Mouse (Mus musculus) brain, embryonic 14.5 days (tissue): ENCODE measurements around the gene Kat6b. TPM values are rescaled to one million over a fixed set of nuclear protein-coding genes. Genes with fewer than 3 reads are reported as not detected.

Experiments used
- DNase-seq: peaks from one replicate; pipeline ENCODE4 v3.0.0-alpha.2; 2011; ENCODE audit warnings: low read depth
- CTCF ChIP-seq: fragments of 200-500 bp; IDR thresholded peaks from 2 replicates; pipeline ENCODE4 v1.5.1; 2012; ENCODE audit warnings: inconsistent platforms, mild to moderate bottlenecking, moderate library complexity, borderline replicate concordance; ENCODE audit not compliant: insufficient read depth, insufficient read length; ENCODE audit errors: extremely low read depth
- POLR2A ChIP-seq: fragments of 200-500 bp; IDR thresholded peaks from 2 replicates; pipeline ENCODE4 v1.6.1; 2012; ENCODE audit warnings: mild to moderate bottlenecking, inconsistent platforms, borderline replicate concordance; ENCODE audit not compliant: poor library complexity, insufficient read depth, insufficient read length, severe bottlenecking; ENCODE audit errors: extremely low read depth
- polyA plus RNA-seq: library from polyadenylated mRNA; depleted of rRNA; stranded (reverse); fragments of >200 nt; gene quantifications from 2 replicates; pipeline ENCODE4 v1.2.3, GENCODE M21; 2012; rRNA removed

Kat6b gene
- 25.5 and 42.7 TPM in 2 replicates for polyA plus RNA-seq

DNA sequence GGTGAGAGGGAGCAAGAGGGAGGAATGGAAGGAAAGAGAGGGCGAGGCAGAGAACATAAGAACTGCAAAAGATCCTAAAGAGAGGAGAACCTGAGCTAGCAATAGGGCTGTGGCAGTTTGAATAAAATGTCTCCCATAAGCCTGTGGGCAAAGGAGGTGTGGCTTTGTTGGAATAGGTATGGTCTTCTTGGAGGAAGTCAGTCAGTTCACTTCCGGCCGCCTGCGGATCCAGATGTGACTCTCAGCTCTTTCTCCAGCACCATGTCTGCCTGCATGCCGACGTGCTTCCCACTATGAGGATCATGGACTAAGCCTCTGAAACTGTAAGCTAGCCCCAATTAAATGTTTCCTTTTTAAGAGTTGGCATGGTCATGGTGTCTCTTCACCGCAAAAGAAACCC, at the start of gene Kat6b:
Gene Kat6b (plus strand): TSS at position 204 of the 400 bp plus-strand sequence.
- TF ChIP-seq CTCF = no peak
- DNase-seq = no peak

DNA sequence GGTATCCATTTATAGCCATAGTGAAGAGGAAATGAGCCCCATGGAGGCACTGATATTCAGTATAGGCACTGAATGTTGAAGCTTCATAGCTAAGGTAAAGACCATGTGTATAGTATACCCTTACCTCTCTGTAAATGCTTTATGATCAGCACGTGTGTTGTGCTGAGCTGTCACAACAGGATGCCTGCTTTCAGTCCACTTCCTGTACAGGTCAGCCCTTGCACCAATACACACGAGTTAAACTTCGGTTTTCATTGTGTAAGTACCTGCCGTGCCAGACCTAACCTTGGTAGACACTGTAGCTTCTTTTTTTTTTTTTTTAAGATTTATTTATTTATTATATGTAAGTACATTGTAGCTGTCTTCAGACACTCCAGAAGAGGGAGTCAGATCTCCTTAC, 47.8 kb upstream of the Kat6b start:
- no peak for DNase-seq
- TF ChIP-seq POLR2A (no peak), CTCF (no peak)

DNA sequence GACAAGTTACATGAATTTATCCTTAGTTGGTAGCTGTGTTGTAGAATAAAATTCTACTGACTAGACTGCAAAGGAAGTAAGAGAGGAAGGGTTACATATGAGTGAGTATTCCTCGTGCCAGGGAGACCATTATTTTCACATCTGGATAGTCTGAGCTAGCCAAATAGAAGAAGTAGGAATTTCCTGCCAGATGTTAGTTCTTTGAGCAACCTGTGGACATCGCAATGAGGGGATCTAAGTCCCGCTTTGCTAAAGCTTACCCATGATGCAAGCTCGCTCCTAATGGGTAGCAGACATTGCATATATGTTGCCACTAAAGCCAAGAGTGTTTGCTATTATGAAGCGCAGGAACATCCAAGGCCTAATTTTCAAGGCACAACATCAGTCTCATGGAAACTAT, 47.2 kb upstream of the Kat6b start:
- TF ChIP-seq POLR2A = no peak
- no peak for TF ChIP-seq CTCF

DNA sequence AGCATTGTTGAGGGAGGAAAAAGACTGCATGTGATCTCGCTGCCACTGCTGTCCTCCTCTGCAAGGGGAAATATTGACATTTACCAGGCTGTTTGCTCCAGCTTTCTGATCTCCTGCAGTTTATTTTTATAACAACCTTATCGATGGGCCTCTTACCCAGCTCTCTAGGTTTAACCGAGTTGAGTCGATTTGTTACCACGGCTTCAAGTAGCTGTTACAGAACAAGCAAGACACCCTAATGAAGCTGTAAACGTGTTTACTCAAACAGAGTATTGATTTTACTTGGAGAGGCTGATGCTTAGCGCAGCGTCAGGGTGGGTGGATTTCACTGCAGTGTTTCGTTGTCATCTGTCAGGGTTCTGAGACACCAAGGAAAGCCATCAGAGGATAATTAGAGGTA, 46.5 kb upstream of the Kat6b start:
- peak; percentile 40 for DNase-seq
- TF ChIP-seq CTCF = no peak
- no peak for TF ChIP-seq POLR2A

More for the DNA sequence above, 47.2 kb upstream of the Kat6b start:
- no peak for DNase-seq

DNA sequence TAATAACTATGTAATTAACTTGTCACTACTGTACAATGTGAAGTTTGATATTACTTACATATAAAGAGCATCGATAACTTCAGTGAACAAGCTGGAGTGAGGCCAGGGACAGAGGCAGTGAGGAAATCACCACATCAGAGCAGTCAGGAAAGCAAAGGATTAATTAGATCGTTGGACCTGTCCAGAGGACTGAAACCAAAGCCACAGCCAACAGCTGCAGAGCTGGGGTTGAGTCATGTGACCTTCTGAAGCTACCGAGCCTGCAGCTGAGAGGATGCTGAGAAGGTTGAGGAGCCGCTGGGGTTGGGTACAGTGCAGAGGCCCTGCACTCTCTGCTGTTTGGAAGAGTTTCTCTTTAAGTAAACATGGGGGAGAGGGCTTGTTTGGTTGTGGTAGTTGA, 41.4 kb upstream of the Kat6b start:
- TF ChIP-seq CTCF (no peak), POLR2A (no peak)
- peak; percentile 66 for DNase-seq

DNA sequence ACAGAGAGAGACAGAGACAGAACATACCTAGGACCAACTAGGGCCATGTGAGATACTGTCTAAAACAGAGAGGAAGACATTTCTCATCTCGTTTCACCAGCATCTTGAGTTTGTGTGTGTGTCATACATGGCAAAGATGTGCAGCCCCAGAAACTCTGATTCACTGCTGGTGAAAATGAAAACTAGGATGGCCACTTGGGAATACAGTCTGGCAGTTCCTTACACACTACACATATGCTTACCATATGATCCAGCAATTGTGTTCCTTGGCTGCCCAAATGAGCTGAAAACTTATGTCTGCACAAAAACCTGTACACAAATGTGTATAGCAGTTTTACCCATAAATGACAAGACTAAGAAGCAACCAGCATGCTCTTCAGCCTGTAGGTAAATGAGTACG, 40.7 kb upstream of the Kat6b start:
- DNase-seq = no peak
- TF ChIP-seq CTCF (no peak), POLR2A (no peak)

DNA sequence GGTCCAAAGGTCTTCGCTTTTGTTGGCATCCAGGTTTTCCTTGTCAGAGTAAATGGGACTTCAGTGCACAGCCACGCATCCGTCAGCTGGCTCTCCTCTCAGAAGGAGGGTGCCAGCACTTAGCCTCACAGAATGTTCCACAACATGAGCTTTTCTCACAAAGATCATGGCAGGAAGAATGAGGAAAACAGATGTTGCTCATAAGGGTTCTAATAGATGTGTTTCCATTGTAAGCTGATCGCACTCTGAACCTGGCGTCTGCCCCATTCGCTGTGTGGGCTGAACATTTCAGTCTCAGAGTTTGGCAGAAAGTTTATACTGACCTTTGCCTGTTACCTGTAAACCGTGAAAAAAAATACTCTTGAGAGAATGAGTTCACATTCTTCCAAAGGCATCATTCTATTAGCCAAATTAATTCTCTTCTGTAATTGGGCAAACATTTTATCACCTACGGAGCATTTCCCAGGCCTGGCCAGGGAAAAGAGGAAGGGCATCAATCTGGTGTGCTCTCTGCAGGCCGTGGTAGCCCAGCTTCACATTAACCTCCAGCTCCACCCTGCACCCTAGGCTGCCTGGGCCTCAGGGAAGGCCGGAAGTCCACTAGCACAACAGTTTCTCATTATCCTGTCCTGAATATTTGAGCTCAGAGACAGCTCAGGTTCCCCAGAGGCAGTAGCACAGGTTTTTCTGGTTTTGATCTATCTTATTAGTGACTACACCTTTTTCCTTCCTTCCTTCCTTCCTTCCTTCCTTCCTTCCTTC, 39.3 kb upstream of the Kat6b start:
- no peak for TF ChIP-seq POLR2A
- TF ChIP-seq CTCF = no peak
- DNase-seq = no peak

DNA sequence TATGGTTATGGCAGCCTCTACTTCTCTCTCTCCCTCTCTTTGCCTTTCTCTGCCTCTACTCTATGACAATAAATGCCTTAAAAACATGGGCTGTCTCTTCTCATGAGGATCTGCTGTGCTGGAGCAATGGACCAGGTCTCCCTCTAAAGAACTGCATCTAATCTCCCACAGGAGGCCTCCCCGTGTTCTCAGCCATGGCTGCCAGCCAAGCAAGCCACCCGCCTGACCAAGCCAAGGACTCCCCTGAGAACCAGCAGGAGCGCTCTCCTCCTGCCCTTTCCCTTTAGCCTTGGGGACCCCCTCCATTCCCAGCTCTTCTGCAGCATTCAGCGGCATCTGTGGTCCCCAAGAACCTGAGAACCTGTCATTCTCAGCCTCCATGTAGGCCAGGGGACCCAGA, 28.7 kb upstream of the Kat6b start:
- TF ChIP-seq CTCF = no peak
- TF ChIP-seq POLR2A = no peak

DNA sequence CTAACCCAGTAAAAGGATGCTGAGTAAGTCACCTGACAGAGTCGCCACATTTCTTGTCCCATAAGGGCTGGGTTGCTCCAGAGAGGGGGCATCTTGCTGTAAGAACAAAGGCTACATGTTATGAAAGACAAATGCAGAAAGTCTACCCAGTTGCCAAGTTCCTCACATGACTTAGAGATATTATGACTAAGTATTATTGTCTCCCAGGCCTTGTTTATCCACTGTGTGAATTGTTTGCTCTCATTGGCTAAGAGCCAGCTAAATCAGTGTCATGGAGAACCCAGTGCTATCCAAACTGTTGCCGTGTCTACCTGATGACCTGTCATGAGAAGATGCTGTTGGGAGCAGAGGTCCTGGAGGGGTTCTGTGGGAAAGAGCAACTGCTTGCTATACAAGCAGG, 27.3 kb upstream of the Kat6b start:
- DNase-seq = no peak
- TF ChIP-seq CTCF = no peak
- no peak for TF ChIP-seq POLR2A

More for the DNA sequence above, 28.7 kb upstream of the Kat6b start:
- no peak for DNase-seq

DNA sequence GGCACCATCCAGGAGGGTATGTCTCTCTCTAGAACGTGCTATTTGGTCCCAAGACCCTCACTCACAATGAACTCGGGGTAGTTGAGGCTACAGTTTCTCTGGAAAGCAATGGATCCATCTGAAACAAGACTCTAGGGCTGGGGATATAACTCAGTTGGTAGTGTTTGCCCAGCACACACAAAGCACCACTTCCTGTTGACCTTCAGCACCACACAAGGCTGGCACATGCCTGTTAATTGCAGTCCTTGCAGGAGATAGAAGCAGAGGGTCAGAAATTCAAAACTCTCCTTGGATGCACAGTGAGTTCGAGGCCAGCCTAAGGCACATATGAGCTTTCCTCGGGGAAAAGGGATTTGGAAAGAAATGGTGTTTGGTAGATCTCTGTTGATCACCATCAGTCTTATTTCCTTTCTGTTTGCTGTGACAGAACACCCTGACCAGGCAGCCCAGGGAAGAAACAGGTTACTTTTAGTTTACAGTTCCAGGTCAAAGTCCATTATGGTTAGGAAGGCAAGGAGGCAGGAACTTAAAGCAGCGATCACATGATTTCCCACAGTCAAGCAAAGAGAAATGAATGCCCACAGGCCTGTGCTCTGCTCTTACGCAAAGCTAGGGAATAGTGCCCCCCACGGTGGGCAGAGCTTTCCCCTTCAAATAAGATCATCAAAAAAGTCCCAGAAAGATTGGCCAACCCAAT, 25.4 kb upstream of the Kat6b start:
- DNase-seq = no peak

DNA sequence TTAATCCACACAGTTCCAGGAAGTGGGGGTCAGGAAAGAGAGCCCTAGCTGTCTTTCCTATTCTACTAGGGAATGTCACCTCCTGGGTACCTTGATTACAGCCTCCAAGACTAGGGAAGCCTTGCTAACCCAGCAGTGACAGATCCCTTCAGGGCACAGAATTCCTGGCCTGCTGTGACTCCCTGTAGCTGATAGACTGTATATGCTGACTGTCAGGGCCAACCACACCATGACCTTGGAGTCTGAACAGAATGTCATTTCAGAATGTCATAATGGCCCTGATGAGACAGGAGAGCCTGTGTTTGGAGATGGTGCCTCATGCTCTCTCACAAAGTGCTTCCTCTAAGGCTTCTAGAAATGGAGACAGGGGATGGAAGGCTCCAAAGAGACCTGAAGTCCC, 24.7 kb upstream of the Kat6b start:
- TF ChIP-seq POLR2A = no peak
- TF ChIP-seq CTCF = no peak
- no peak for DNase-seq

More for the DNA sequence above, 25.4 kb upstream of the Kat6b start:
- no peak for TF ChIP-seq POLR2A
- TF ChIP-seq CTCF = no peak

DNA sequence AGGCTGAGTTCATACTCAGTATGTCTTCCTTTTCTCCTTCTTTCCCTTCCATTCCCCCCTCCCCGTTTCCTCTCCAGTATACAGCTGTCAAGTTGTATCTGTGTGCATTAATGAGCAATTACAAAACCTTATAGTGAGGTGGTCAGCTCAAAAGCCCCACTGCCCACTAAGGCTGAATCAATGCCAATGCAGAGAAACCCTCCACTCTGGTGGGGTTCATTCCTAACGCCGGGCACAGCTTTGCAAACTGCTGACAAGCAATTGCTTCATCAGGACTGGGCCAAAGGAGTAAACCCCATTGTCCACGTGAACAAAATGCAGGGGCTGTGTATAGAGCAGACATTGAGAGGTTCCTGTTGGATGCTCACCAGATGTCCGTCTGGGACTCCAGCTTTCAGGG, 23.4 kb upstream of the Kat6b start:
- no peak for DNase-seq
- TF ChIP-seq CTCF = no peak
- TF ChIP-seq POLR2A = no peak
